Mouse (Mus musculus) large intestine, adult 2 months (tissue): ENCODE results near the gene Gpi1. TPM values are rescaled to one million over a fixed set of nuclear protein-coding genes. Genes with fewer than 3 reads are reported as not detected.

Experiments used
- DNase-seq: peaks from one replicate; pipeline ENCODE4 v3.0.0-alpha.2; 2012; ENCODE audit warnings: low read depth, low spot score
- WGBS: fragments of 180-500 bp; shearing (Covaris S2); methylation state at CpG from one replicate; pipeline ENCODE4 v1.1.7; 2018; 5-methylcytosine and 5-hydroxymethylcytosine counted together
- polyA plus RNA-seq: library from polyadenylated mRNA; depleted of rRNA; stranded (reverse); fragments of >200 nt; gene quantifications from 2 replicates; pipeline ENCODE4 v1.2.3, GENCODE M21; 2012; rRNA removed

The Gpi1 gene
- 315 and 366 TPM in 2 replicates for polyA plus RNA-seq

GRCm38 (mm10) chr7:34230116-34230515 is at the start of gene Gpi1:
TSS of gene Gpi1 (minus strand) at chr7:34230336.
- peak; percentile 45 for DNase-seq
- WGBS = under 1% methylated on average over 38 of the region's 39 CpGs

- DNase-seq = no peak
- WGBS = 91% methylated on average over 2 of the region's 2 CpGs
Observed at GRCm38 (mm10) chr7:34277656-34278055, 47.5 kb upstream of the Gpi1 start.

- 89% methylated on average over 3 of the region's 3 CpGs for WGBS
- no peak for DNase-seq
Observed at GRCm38 (mm10) chr7:34276066-34276465, 45.9 kb upstream of the Gpi1 start.

- DNase-seq = no peak
- 70% methylated on average over 4 of the region's 4 CpGs for WGBS
Observed at GRCm38 (mm10) chr7:34272465-34272864, 42.3 kb upstream of the Gpi1 start.

- DNase-seq = no peak
- 54% methylated on average over 1 of the region's 1 CpGs for WGBS
Observed at GRCm38 (mm10) chr7:34268463-34268862, 38.3 kb upstream of the Gpi1 start.

- DNase-seq = no peak
Observed at GRCm38 (mm10) chr7:34266421-34266820, 36.3 kb upstream of the Gpi1 start.

GRCm38 (mm10) chr7:34265876-34266346 is 35.8 kb upstream of the Gpi1 start:
- DNase-seq = peak; percentile 46
- WGBS = 14% methylated on average over 5 of the region's 5 CpGs

GRCm38 (mm10) chr7:34263437-34263836 is 33.3 kb upstream of the Gpi1 start:
- no peak for DNase-seq
- 75% methylated on average over 5 of the region's 5 CpGs for WGBS

- no peak for DNase-seq
- WGBS = 98% methylated on average over 1 of the region's 1 CpGs
Observed at GRCm38 (mm10) chr7:34258407-34258806, 28.3 kb upstream of the Gpi1 start.

- WGBS = 84% methylated on average over 9 of the region's 9 CpGs
- no peak for DNase-seq
Observed at GRCm38 (mm10) chr7:34257279-34257678, 27.1 kb upstream of the Gpi1 start.

GRCm38 (mm10) chr7:34255916-34256315 is 25.8 kb upstream of the Gpi1 start:
- whole genome bisulfite sequencing = 94% methylated on average over 1 of the region's 1 CpGs
- no peak for DNase-seq

GRCm38 (mm10) chr7:34255137-34255536 is 25.0 kb upstream of the Gpi1 start:
- no peak for DNase-seq
- 53% methylated on average over 3 of the region's 3 CpGs for WGBS

GRCm38 (mm10) chr7:34252030-34252429 is 21.9 kb upstream of the Gpi1 start:
- WGBS = 62% methylated on average over 2 of the region's 2 CpGs
- no peak for DNase-seq

GRCm38 (mm10) chr7:34250738-34251137 is 20.6 kb upstream of the Gpi1 start, which contains the start of gene Gm6096:
TSS of gene Gm6096 (plus strand) at chr7:34251038.
- DNase-seq = no peak
- 96% methylated on average over 7 of the region's 7 CpGs for WGBS

GRCm38 (mm10) chr7:34246870-34247499 is 16.8 kb upstream of the Gpi1 start:
- no peak for DNase-seq
- 90% methylated on average over 3 of the region's 3 CpGs for WGBS

- WGBS = 93% methylated on average over 11 of the region's 11 CpGs
- no peak for DNase-seq
Observed at GRCm38 (mm10) chr7:34242176-34242575, 12.0 kb upstream of the Gpi1 start.

GRCm38 (mm10) chr7:34238086-34238485 is 8.0 kb upstream of the Gpi1 start:
- no peak for DNase-seq
- WGBS = 91% methylated on average over 5 of the region's 5 CpGs

GRCm38 (mm10) chr7:34235602-34236001 is 5.5 kb upstream of the Gpi1 start:
- 89% methylated on average over 5 of the region's 5 CpGs for WGBS

GRCm38 (mm10) chr7:34234610-34235561 is 4.8 kb upstream of the Gpi1 start:
- DNase-seq = no peak
- 1% methylated on average over 17 of the region's 17 CpGs for WGBS

More at GRCm38 (mm10) chr7:34235602-34236001, 5.5 kb upstream of the Gpi1 start:
- DNase-seq = no peak

GRCm38 (mm10) chr7:34233909-34234609 is 3.9 kb upstream of the Gpi1 start:
- peak; percentile 84 for DNase-seq
- under 1% methylated on average over 46 of the region's 46 CpGs for WGBS
